Mouse (Mus musculus): Measurements from ENCODE around the gene Kif5c.

Gene Kif5c

GRCm38 (mm10) chr2:49788051-49788418 is 168.9 kb downstream of the Kif5c start:
- no peak for DNase-seq (ENCODE audit: low read depth, low spot score)

- DNase-seq (ENCODE audit: low read depth, low spot score): no peak
Observed at GRCm38 (mm10) chr2:49788643-49789042, 169.5 kb downstream of the Kif5c start.

- DNase-seq (ENCODE audit: low read depth, low spot score): peak; percentile 37
Observed at GRCm38 (mm10) chr2:49789078-49789477, 170.0 kb downstream of the Kif5c start.

GRCm38 (mm10) chr2:49789504-49789903 is 170.4 kb downstream of the Kif5c start:
- DNase-seq (ENCODE audit: low read depth, low spot score): no peak

GRCm38 (mm10) chr2:49797444-49798143 is 178.5 kb downstream of the Kif5c start:
- DNase-seq (ENCODE audit: low read depth, low spot score): no peak

- DNase-seq (ENCODE audit: low read depth, low spot score): no peak
Observed at GRCm38 (mm10) chr2:49804448-49804847, 185.3 kb downstream of the Kif5c start.

- no peak for DNase-seq (ENCODE audit: low read depth, low spot score)
Observed at GRCm38 (mm10) chr2:49805736-49806371, 186.8 kb downstream of the Kif5c start.

- DNase-seq (ENCODE audit: low read depth, low spot score): no peak
Observed at GRCm38 (mm10) chr2:49809496-49809895, 190.4 kb downstream of the Kif5c start.

- no peak for DNase-seq (ENCODE audit: low read depth, low spot score)
Observed at GRCm38 (mm10) chr2:49811420-49811819, 192.3 kb downstream of the Kif5c start.

- DNase-seq (ENCODE audit: low read depth, low spot score): no peak
Observed at GRCm38 (mm10) chr2:49811871-49812363, 192.8 kb downstream of the Kif5c start.

- DNase-seq (ENCODE audit: low read depth, low spot score): no peak
Observed at GRCm38 (mm10) chr2:49813151-49813550, 194.1 kb downstream of the Kif5c start.

- no peak for DNase-seq (ENCODE audit: low read depth, low spot score)
Observed at GRCm38 (mm10) chr2:49814011-49814410, 194.9 kb downstream of the Kif5c start.

- no peak for DNase-seq (ENCODE audit: low read depth, low spot score)
Observed at GRCm38 (mm10) chr2:49815696-49816320, 196.7 kb downstream of the Kif5c start.

- DNase-seq (ENCODE audit: low read depth, low spot score): no peak
Observed at GRCm38 (mm10) chr2:49816549-49816948, 197.5 kb downstream of the Kif5c start.

GRCm38 (mm10) chr2:49817151-49817550 is 198.1 kb downstream of the Kif5c start:
- no peak for DNase-seq (ENCODE audit: low read depth, low spot score)

GRCm38 (mm10) chr2:49818126-49818525 is 199.0 kb downstream of the Kif5c start:
- no peak for DNase-seq (ENCODE audit: low read depth, low spot score)

- no peak for DNase-seq (ENCODE audit: low read depth, low spot score)
Observed at GRCm38 (mm10) chr2:49822312-49822711, 203.2 kb downstream of the Kif5c start.

Measured in retina, adult 2 months (tissue).